Mouse (Mus musculus): ENCODE measurements around the gene Tgds. TPM values are rescaled to one million over a fixed set of nuclear protein-coding genes. Genes with fewer than 3 reads are reported as not detected.
"Not testable (repeated sequence)": the region's sequence is repeated elsewhere in the genome, so short reads cannot be mapped to it uniquely, and the experiment has no call there.

The Tgds gene
- polyA plus RNA-seq, 1 experiment from 2014 or later, result 31.6 TPM

- no peak overlapping the region for H3K9ac ChIP-seq (ENCODE audit: low read depth, low read length)
- 92% methylated on average over 5 of the region's 5 CpGs for WGBS
- H3K36me3 ChIP-seq (ENCODE audit: insufficient read depth, low read length), result peaks cover 32% of the 10 kb centered on the region
Observed at GRCm38 (mm10) chr14:118126301-118126700, 6.3 kb downstream of the Tgds start.

GRCm38 (mm10) chr14:118124771-118125170, 7.8 kb downstream of the Tgds start:
- H3K4me1 ChIP-seq (replicated peaks; ENCODE audit: insufficient read depth, low read length), result no peaks in the 10 kb centered on the region
- no peak overlapping the region for H3K4me2 ChIP-seq (ENCODE audit: low read length)
- no peaks in the 10 kb centered on the region for H3K27me3 ChIP-seq (ENCODE audit: insufficient read depth, low read length)
- H3K4me3 ChIP-seq (replicated peaks; ENCODE audit: low read depth, low read length), result no peak overlapping the region
- H3K36me3 ChIP-seq (ENCODE audit: insufficient read depth, low read length), result peaks cover 45% of the 10 kb centered on the region
- no peak for TF ChIP-seq CTCF (IDR thresholded peaks at IDR 0.05; ENCODE audit: low read depth)
- H3K9me3 ChIP-seq (replicated peaks; ENCODE audit: low read length), result no peaks in the 10 kb centered on the region
- no peak overlapping the region for H3K9ac ChIP-seq (ENCODE audit: low read depth, low read length)
- WGBS, result 90% methylated on average over 4 of the region's 4 CpGs
- ATAC-seq (replicated peaks; ENCODE audit: low FRiP score, low read depth) (no peak), DNase-seq (ENCODE audit: low spot score) (no peak)
- H3K27ac ChIP-seq, result no peak overlapping the region

More at GRCm38 (mm10) chr14:118126301-118126700, 6.3 kb downstream of the Tgds start:
- TF ChIP-seq CTCF (IDR thresholded peaks at IDR 0.05; ENCODE audit: low read depth), result no peak
- no peak for DNase-seq (ENCODE audit: low spot score)
- Histone ChIP-seq H3K27me3 (ENCODE audit: insufficient read depth, low read length) (no peaks in the 10 kb centered on the region), H3K9me3 (replicated peaks; ENCODE audit: low read length) (no peaks in the 10 kb centered on the region), H3K4me3 (replicated peaks; ENCODE audit: low read depth, low read length) (no peak overlapping the region), H3K4me1 (replicated peaks; ENCODE audit: insufficient read depth, low read length) (0 out of 2 replicates have a peak, but pooled peaks cover under 1% of the 10 kb centered on the region), H3K27ac (no peak overlapping the region), H3K4me2 (ENCODE audit: low read length) (no peak overlapping the region)
- no peak for ATAC-seq (replicated peaks; ENCODE audit: low FRiP score, low read depth)

- no peak for TF ChIP-seq CTCF (IDR thresholded peaks at IDR 0.05; ENCODE audit: low read depth)
- H3K9me3 ChIP-seq (replicated peaks; ENCODE audit: low read length), result no peaks in the 10 kb centered on the region
- no peak overlapping the region for H3K4me2 ChIP-seq (ENCODE audit: low read length)
- no peak overlapping the region for H3K27ac ChIP-seq
- no peak for ATAC-seq (replicated peaks; ENCODE audit: low FRiP score, low read depth)
- peaks cover 45% of the 10 kb centered on the region for H3K36me3 ChIP-seq (ENCODE audit: insufficient read depth, low read length)
- no peaks in the 10 kb centered on the region for H3K27me3 ChIP-seq (ENCODE audit: insufficient read depth, low read length)
- H3K9ac ChIP-seq (ENCODE audit: low read depth, low read length), result no peak overlapping the region
- H3K4me3 ChIP-seq (replicated peaks; ENCODE audit: low read depth, low read length), result no peak overlapping the region
- no peak for DNase-seq (ENCODE audit: low spot score)
- WGBS, result 81% methylated on average over 5 of the region's 5 CpGs
- no peaks in the 10 kb centered on the region for H3K4me1 ChIP-seq (replicated peaks; ENCODE audit: insufficient read depth, low read length)
Observed at GRCm38 (mm10) chr14:118124129-118124528, 8.4 kb downstream of the Tgds start.

GRCm38 (mm10) chr14:118113116-118113515, 19.4 kb downstream of the Tgds start:
- Histone ChIP-seq H3K9ac (ENCODE audit: low read depth, low read length) (no peak overlapping the region), H3K36me3 (ENCODE audit: insufficient read depth, low read length) (peaks cover 55% of the 10 kb centered on the region), H3K4me3 (replicated peaks; ENCODE audit: low read depth, low read length) (no peak overlapping the region), H3K4me2 (ENCODE audit: low read length) (no peak overlapping the region), H3K9me3 (replicated peaks; ENCODE audit: low read length) (no peaks in the 10 kb centered on the region), H3K27ac (no peak overlapping the region), H3K4me1 (replicated peaks; ENCODE audit: insufficient read depth, low read length) (no peaks in the 10 kb centered on the region), H3K27me3 (ENCODE audit: insufficient read depth, low read length) (no peaks in the 10 kb centered on the region)
- no peak for TF ChIP-seq CTCF (IDR thresholded peaks at IDR 0.05; ENCODE audit: low read depth)
- ATAC-seq (replicated peaks; ENCODE audit: low FRiP score, low read depth) (no peak), DNase-seq (ENCODE audit: low spot score) (no peak)
- WGBS, result 88% methylated on average over 6 of the region's 6 CpGs

- not testable (repeated sequence) for ATAC-seq (replicated peaks; ENCODE audit: low FRiP score, low read depth); H3K9me3 ChIP-seq (replicated peaks; ENCODE audit: low read length); H3K9ac ChIP-seq (ENCODE audit: low read depth, low read length); H3K4me2 ChIP-seq (ENCODE audit: low read length); H3K27ac ChIP-seq; H3K27me3 ChIP-seq (ENCODE audit: insufficient read depth, low read length); DNase-seq (ENCODE audit: low spot score); H3K4me3 ChIP-seq (replicated peaks; ENCODE audit: low read depth, low read length); H3K4me1 ChIP-seq (replicated peaks; ENCODE audit: insufficient read depth, low read length)
- peaks cover 14% of the 10 kb centered on the region; the same call in 1 of the 2 replicates for H3K36me3 ChIP-seq (ENCODE audit: insufficient read depth, low read length)
- 95% methylated on average over 2 of the region's 2 CpGs for WGBS
Observed at GRCm38 (mm10) chr14:118107479-118107878, 25.1 kb downstream of the Tgds start.

GRCm38 (mm10) chr14:118101227-118101990, 31.1 kb downstream of the Tgds start:
- no peak overlapping the region for H3K4me2 ChIP-seq (ENCODE audit: low read length)
- WGBS, result 77% methylated on average over 14 of the region's 14 CpGs
- TF ChIP-seq CTCF (IDR thresholded peaks at IDR 0.05; ENCODE audit: low read depth), result no peak
- no peak overlapping the region for H3K4me3 ChIP-seq (replicated peaks; ENCODE audit: low read depth, low read length)
- H3K27me3 ChIP-seq (ENCODE audit: insufficient read depth, low read length), result no peaks in the 10 kb centered on the region
- ATAC-seq (replicated peaks; ENCODE audit: low FRiP score, low read depth) (no peak), DNase-seq (ENCODE audit: low spot score) (no peak)
- no peaks in the 10 kb centered on the region for H3K36me3 ChIP-seq (ENCODE audit: insufficient read depth, low read length)
- H3K9me3 ChIP-seq (replicated peaks; ENCODE audit: low read length), result no peaks in the 10 kb centered on the region
- H3K27ac ChIP-seq, result no peak overlapping the region
- no peaks in the 10 kb centered on the region for H3K4me1 ChIP-seq (replicated peaks; ENCODE audit: insufficient read depth, low read length)
- no peak overlapping the region for H3K9ac ChIP-seq (ENCODE audit: low read depth, low read length)

All from kidney, postnatal 0 days (tissue).